Mouse (Mus musculus): ENCODE results near the gene Sash1. TPM values are rescaled to one million over a fixed set of nuclear protein-coding genes. Genes with fewer than 3 reads are reported as not detected.

Gene Sash1
- total RNA-seq, 2 experiments from 2014 or later: 46.9 to 55.4 TPM

GRCm38 (mm10) chr10:8686219-8686618 is 199.7 kb downstream of the Sash1 start:
- no peak for DNase-seq (ENCODE audit: extremely low spot score in 1 of 2, low spot score in 2 of 2)
- intact Hi-C loops (cut with DNase I): loop anchor here (10.0 kb wide), 2 partner anchors 361 to 441 kb away; no protein-coding TSS in a partner anchor
- H3K27ac ChIP-seq: no peak overlapping the region
- TF ChIP-seq CTCF (IDR thresholded peaks at IDR 0.05): peak; percentile 8
- no peak overlapping the region for H3K4me3 ChIP-seq

- Histone ChIP-seq H3K4me3 (no peak overlapping the region), H3K27ac (no peak overlapping the region)
- TF ChIP-seq CTCF (IDR thresholded peaks at IDR 0.05): no peak
- no peak for DNase-seq (ENCODE audit: extremely low spot score in 1 of 2, low spot score in 2 of 2)
- intact Hi-C loops (cut with DNase I): loop anchor here (10.0 kb wide), 2 partner anchors 360 to 440 kb away; no protein-coding TSS in a partner anchor
Observed at GRCm38 (mm10) chr10:8685269-8685668, 200.6 kb downstream of the Sash1 start.

GRCm38 (mm10) chr10:8682900-8683299 is 203.0 kb downstream of the Sash1 start:
- DNase-seq (ENCODE audit: extremely low spot score in 1 of 2, low spot score in 2 of 2): peak; percentile 35 to 52
- peak; percentile 74 for TF ChIP-seq CTCF (IDR thresholded peaks at IDR 0.05)
- Histone ChIP-seq H3K4me3 (no peak overlapping the region), H3K27ac (no peak overlapping the region)
- intact Hi-C loops (cut with DNase I): loop anchor here (10.0 kb wide), 2 partner anchors 358 to 438 kb away; no protein-coding TSS in a partner anchor

- TF ChIP-seq CTCF (IDR thresholded peaks at IDR 0.05): peak; percentile 5
- Histone ChIP-seq H3K27ac (no peak overlapping the region), H3K4me3 (no peak overlapping the region)
- no peak for DNase-seq (ENCODE audit: extremely low spot score in 1 of 2, low spot score in 2 of 2)
- intact Hi-C loops (cut with DNase I): loop anchor here (10.0 kb wide), 2 partner anchors 358 to 438 kb away; no protein-coding TSS in a partner anchor
Observed at GRCm38 (mm10) chr10:8682341-8682740, 203.5 kb downstream of the Sash1 start.

- no peak overlapping the region for H3K27ac ChIP-seq
- no peak overlapping the region for H3K4me3 ChIP-seq
- intact Hi-C loops (cut with DNase I): loop anchor here (5.0 to 10.0 kb wide), 2 partner anchors 144 to 252 kb away; no protein-coding TSS in a partner anchor
- no peak for DNase-seq (ENCODE audit: extremely low spot score in 1 of 2, low spot score in 2 of 2)
- TF ChIP-seq CTCF (IDR thresholded peaks at IDR 0.05): no peak
Observed at GRCm38 (mm10) chr10:8676722-8677121, 209.1 kb downstream of the Sash1 start.
